18 mouse cellular contexts compared by ENCODE assay signal in genomic region chr16:55892484-55892883, GRCm38 (mm10). TPM values are rescaled to one million over a fixed set of nuclear protein-coding genes. Genes with fewer than 3 reads are reported as not detected.
DNase-seq lines count a peak whose midpoint lies in the region; ATAC-seq and TF ChIP-seq lines count a peak whose summit lies in the region.
"Had no signal": no experiment of that assay in that cellular context is flagged by ENCODE, and none has a peak within 500 bp of the region (broad histone marks: within the 10 kb centered on the region; RNA-seq: fewer than 3 reads in every experiment).

No protein-coding gene starts in this region.

- TF ChIP-seq EP300 in liver, embryonic 14.5 days (IDR thresholded peaks at IDR 0.05; ENCODE audit: low read depth): no peak

- H3K27me3 ChIP-seq in liver, embryonic 14.5 days (ENCODE audit: control insufficient read depth, insufficient read depth, low read length): no peaks in the 10 kb centered on the region
- H3K27me3 ChIP-seq: forebrain, embryonic 13.5 days; heart, embryonic 13.5 days; lung, embryonic 15.5 days had no signal

- DNase-seq in heart, adult 11 months: peak; percentile 43
- no peak for DNase-seq in heart, adult 9 months (ENCODE audit: low spot score in 2 of 2)
- peak; percentile 14 for DNase-seq in thymus, postnatal 0 days (ENCODE audit: low spot score)
- no peak for DNase-seq in thymus, postnatal 4 days
- DNase-seq in liver, embryonic 14.5 days (ENCODE audit: low read depth in 3 of 3, low spot score in 3 of 3): no peak
- DNase-seq in cerebellum, adult 11 months: no peak
- no peak for DNase-seq in ovary, postnatal 36 days (ENCODE audit: low spot score)
- DNase-seq in lung, postnatal 25 days (ENCODE audit: low spot score): no peak
- DNase-seq: adrenal gland, adult 2 months; cerebellum, postnatal 25 days; layer of hippocampus, adult 9-11 months; left cerebral cortex, postnatal 4 days; spleen, adult 18-20 months had no signal

- H3K4me2 ChIP-seq in liver, embryonic 14.5 days (ENCODE audit: low read depth): peak overlapping the region; percentile 37; the same call in 1 of the 2 replicates
- H3K4me2 ChIP-seq: forebrain, embryonic 13.5 days; lung, embryonic 15.5 days; midbrain, embryonic 11.5 days had no signal

- peaks cover 27 to 35% of the 10 kb centered on the region in 2 experiments for H3K4me1 ChIP-seq in liver, embryonic 14.5 days (replicated peaks; ENCODE audit: control insufficient read depth in 2 of 2, insufficient read depth in 2 of 2, low read length in 1 of 2)

- H3K27ac ChIP-seq in liver, embryonic 14.5 days: no peak overlapping the region
- H3K27ac ChIP-seq: forebrain, embryonic 13.5 days; heart, embryonic 13.5 days; lung, embryonic 15.5 days had no signal

- no peak overlapping the region for H3K9ac ChIP-seq in liver, embryonic 14.5 days (replicated peaks)
- H3K9ac ChIP-seq: forebrain, embryonic 13.5 days; heart, embryonic 13.5 days; lung, embryonic 15.5 days had no signal

- no peaks in the 10 kb centered on the region for H3K36me3 ChIP-seq in liver, embryonic 14.5 days (replicated peaks; ENCODE audit: control insufficient read depth, insufficient read depth, low read depth)

- 7% methylated on average over 6 of the region's 7 CpGs for WGBS in liver, embryonic 14.5 days (ENCODE audit: insufficient replicate concordance)

- H3K9me3 ChIP-seq in liver, embryonic 14.5 days (ENCODE audit: control insufficient read depth, low read length): no peaks in the 10 kb centered on the region
- H3K9me3 ChIP-seq: forebrain, embryonic 13.5 days; heart, embryonic 13.5 days; lung, embryonic 15.5 days had no signal

- no peak for ATAC-seq in liver, embryonic 14.5 days (ENCODE audit: insufficient read depth)
- ATAC-seq: forebrain, embryonic 13.5 days; hindbrain, embryonic 16.5 days had no signal

- TF ChIP-seq CTCF in liver, embryonic 14.5 days (IDR thresholded peaks at IDR 0.05; ENCODE audit: low read depth): no peak

- H3K4me3 ChIP-seq in liver, embryonic 14.5 days (ENCODE audit: insufficient read depth in 1 of 2, low read depth in 2 of 2, low read length in 2 of 2): no peak overlapping the region
- H3K4me3 ChIP-seq: forebrain, embryonic 13.5 days; heart, embryonic 13.5 days; lung, embryonic 15.5 days had no signal

RNA-seq across cellular contexts. Expression of gene Nxpe3, which starts 2.6 kb away (rescaled TPM):
- 1.8 and 2.2 TPM in 2 replicates for polyA plus RNA-seq in thymus, postnatal 0 days (2015; fragmentation: Nextera tagmentation; extraction: Ambion mirVana)
- polyA plus RNA-seq in liver, embryonic 14.5 days (2012; rRNA removed): 0.62 and 0.83 TPM in 2 replicates
- polyA plus RNA-seq in liver, embryonic 14.5 days (2014; fragmentation: Nextera tagmentation; extraction: Ambion mirVana): 0.33 and 0.45 TPM in 2 replicates

RNA-seq across cellular contexts. Expression of gene Cep97, which starts 42.2 kb away (rescaled TPM):
- 46.4 and 52.7 TPM in 2 replicates for polyA plus RNA-seq in thymus, postnatal 0 days (2015; fragmentation: Nextera tagmentation; extraction: Ambion mirVana)
- polyA plus RNA-seq in liver, embryonic 14.5 days (2012; rRNA removed): 1.5 and 2.0 TPM in 2 replicates
- polyA plus RNA-seq in liver, embryonic 14.5 days (2014; fragmentation: Nextera tagmentation; extraction: Ambion mirVana): 3.9 and 5.4 TPM in 2 replicates

RNA-seq across cellular contexts. Expression of gene Nfkbiz, which starts 53.8 kb away (rescaled TPM):
- 6.0 and 6.3 TPM in 2 replicates for polyA plus RNA-seq in thymus, postnatal 0 days (2015; fragmentation: Nextera tagmentation; extraction: Ambion mirVana)
- polyA plus RNA-seq in liver, embryonic 14.5 days (2012; rRNA removed): 2.1 and 2.4 TPM in 2 replicates
- polyA plus RNA-seq in liver, embryonic 14.5 days (2014; fragmentation: Nextera tagmentation; extraction: Ambion mirVana): 1.7 and 1.9 TPM in 2 replicates

Comparison
In these comparisons a context has a peak if more than half of its experiments do, and no peak if none do; other contexts are left out.
1. DNase-seq: peak in heart, adult 11 months (single experiment) and thymus, postnatal 0 days (single experiment); none in heart, adult 9 months (0 of 2), thymus, postnatal 4 days (single experiment), liver, embryonic 14.5 days (0 of 3), cerebellum, adult 11 months (single experiment), ovary, postnatal 36 days (single experiment) and lung, postnatal 25 days (single experiment).